Mouse (Mus musculus) CD4-positive, CD25-positive, alpha-beta regulatory T cell (primary cell): ENCODE results near the gene Map1a. TPM values are rescaled to one million over a fixed set of nuclear protein-coding genes. Genes with fewer than 3 reads are reported as not detected.

Experiments
- polyA plus RNA-seq: library from polyadenylated mRNA; unstranded; fragments of 100-300 nt; shearing (Covaris generic); gene quantifications from one replicate; pipeline ENCODE4 v1.2.1, GENCODE M21; 2017

Map1a gene
- not detected for polyA plus RNA-seq

GRCm38 (mm10) chr2:121288901-121289729 is at the start of gene Map1a:
Map1a (plus strand) TSS chr2:121289600.

GRCm38 (mm10) chr2:121271236-121271927 is 18.0 kb upstream of the Map1a start, which contains the start of gene Trp53bp1:
Trp53bp1 (minus strand) TSS chr2:121271407.

GRCm38 (mm10) chr2:121354820-121355592 is 65.6 kb downstream of the Map1a start, which contains the start of gene Ppip5k1:
Ppip5k1 (minus strand) TSS chr2:121355396.

GRCm38 (mm10) chr2:121357494-121357893 is 68.1 kb downstream of the Map1a start, which contains the start of gene Ckmt1:
Ckmt1 (plus strand) TSS chr2:121357714.

Other genes with a start within 250 kb of the Map1a start
- gene Tgm5, start 203.8 kb upstream of the Map1a start, polyA plus RNA-seq = not detected
- not detected for gene Tgm7, start 179.8 kb upstream of the Map1a start, polyA plus RNA-seq
- 17.9 TPM for gene Adal, start 149.2 kb upstream of the Map1a start, polyA plus RNA-seq
- gene Lcmt2, start 148.9 kb upstream of the Map1a start, polyA plus RNA-seq = 24.0 TPM
- gene Tubgcp4, start 118.9 kb upstream of the Map1a start, polyA plus RNA-seq = 113 TPM
- 54.7 TPM for gene Zscan29, start 118.5 kb upstream of the Map1a start, polyA plus RNA-seq
- 49.5 TPM for gene Trp53bp1, start 18.2 kb upstream of the Map1a start, polyA plus RNA-seq
- 10.8 TPM for gene Ppip5k1, start 65.8 kb downstream of the Map1a start, polyA plus RNA-seq
- not detected for gene Ckmt1, start 68.1 kb downstream of the Map1a start, polyA plus RNA-seq
- gene Strc, start 97.6 kb downstream of the Map1a start, polyA plus RNA-seq = 0.13 TPM
- gene Pdia3, start 124.2 kb downstream of the Map1a start, polyA plus RNA-seq = 673 TPM
- gene Catsper2, start 124.2 kb downstream of the Map1a start, polyA plus RNA-seq = 3.7 TPM
- gene Ell3, start 154.7 kb downstream of the Map1a start, polyA plus RNA-seq = 0.77 TPM
- 459 TPM for gene Serf2, start 159.6 kb downstream of the Map1a start, polyA plus RNA-seq
- gene Hypk, start 163.7 kb downstream of the Map1a start, polyA plus RNA-seq = 180 TPM
- gene Serinc4, start 167.2 kb downstream of the Map1a start, polyA plus RNA-seq = 0.18 TPM
- 82.7 TPM for gene Mfap1b, start 184.5 kb downstream of the Map1a start, polyA plus RNA-seq
- 31.2 TPM for gene Mfap1a, start 217.1 kb downstream of the Map1a start, polyA plus RNA-seq
- 6.4 TPM for gene Wdr76, start 217.1 kb downstream of the Map1a start, polyA plus RNA-seq